Mouse (Mus musculus) brain, embryonic 18.5 days (tissue): ENCODE measurements around the gene Ints2.
"Not testable (repeated sequence)": the region's sequence is repeated elsewhere in the genome, so short reads cannot be mapped to it uniquely, and the experiment has no call there.

Experiments used
- DNase-seq: peaks from one replicate; pipeline ENCODE4 v3.0.0-alpha.2; 2012; ENCODE audit warnings: low read depth, low spot score

Ints2 gene

DNA sequence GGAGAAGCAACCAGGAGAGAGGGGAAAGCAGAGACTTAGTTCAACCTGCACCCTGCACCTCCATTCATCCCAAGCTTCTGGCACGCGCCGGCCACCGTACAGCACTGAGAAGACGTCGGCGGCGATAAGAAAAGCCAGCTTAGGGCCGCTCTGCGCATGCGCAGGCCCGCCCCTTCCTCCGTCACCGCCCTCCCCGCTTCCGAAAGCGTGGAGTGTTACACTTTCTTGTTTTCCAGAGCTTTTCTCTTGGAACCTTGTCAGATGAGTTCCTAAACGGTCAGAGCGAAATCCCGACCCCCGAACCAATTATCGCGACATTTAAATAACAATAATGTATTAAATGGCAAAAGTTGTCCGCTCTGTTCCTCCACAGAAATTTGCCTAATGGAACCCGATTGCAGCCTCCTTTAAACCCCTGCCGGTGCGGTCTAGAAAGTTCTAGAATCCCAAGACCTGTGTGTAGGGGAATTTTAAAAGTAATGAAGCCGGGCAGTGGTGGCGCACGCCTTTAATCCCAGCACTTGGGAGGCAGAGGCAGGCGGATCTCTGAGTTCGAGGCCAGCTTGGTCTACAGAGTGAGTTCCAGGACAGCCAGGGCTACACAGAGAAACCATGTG lies at the start of gene Ints2:
Gene Ints2 (minus strand): TSS at position 116 of the 617 bp plus-strand sequence.
- peak; percentile 88 for DNase-seq

DNA sequence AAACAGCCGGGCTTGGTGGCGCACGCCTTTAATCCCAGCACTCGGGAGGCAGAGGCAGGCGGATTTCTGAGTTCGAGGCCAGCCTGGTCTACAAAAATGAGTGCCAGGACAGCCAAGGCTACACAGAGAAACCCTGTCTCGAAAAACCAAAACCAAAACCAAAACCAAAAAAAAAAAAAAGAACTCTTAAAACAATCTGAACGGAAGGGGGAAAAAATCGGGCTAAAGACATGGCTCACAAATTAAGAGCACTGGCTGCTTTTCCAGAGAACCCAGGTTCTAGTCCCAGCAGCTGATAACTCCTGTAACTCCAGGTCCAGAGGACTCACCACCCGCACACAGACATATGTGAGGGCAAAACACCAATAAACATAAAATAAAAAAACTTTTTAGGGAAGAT lies 34.8 kb upstream of the Ints2 start:
- DNase-seq, result not testable (repeated sequence)

- no peak for DNase-seq
Observed at GRCm38 (mm10) chr11:86291714-86292113, 34.3 kb upstream of the Ints2 start.

GRCm38 (mm10) chr11:86285729-86286128 lies 28.4 kb upstream of the Ints2 start:
- DNase-seq, result no peak

- no peak for DNase-seq
Observed at GRCm38 (mm10) chr11:86278442-86279102, 21.2 kb upstream of the Ints2 start.

DNA sequence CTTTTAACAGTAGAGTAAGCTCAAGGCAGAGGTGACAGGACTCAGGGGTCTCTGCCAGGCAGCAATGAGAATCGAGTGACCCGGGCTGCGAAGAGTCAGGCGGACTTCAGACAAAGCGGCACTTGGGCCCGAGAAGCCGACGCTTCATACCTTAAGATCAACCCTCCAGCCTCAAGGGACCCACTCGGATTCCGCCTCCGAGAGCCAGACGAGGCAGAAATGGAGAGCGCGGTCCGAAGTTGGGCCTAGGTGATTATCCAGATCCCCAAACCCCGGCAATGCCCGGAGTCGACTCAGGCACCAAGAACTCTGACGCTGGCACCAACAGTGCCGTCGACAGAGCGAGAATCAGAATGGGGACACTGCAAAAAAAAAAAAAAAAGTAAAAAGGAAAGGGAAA lies 321 bp downstream of the Ints2 start:
- no peak for DNase-seq

- DNase-seq, result no peak
Observed at GRCm38 (mm10) chr11:86253342-86253741, 4.0 kb downstream of the Ints2 start.

- DNase-seq, result no peak
Observed at GRCm38 (mm10) chr11:86232446-86232845, 24.9 kb downstream of the Ints2 start.

GRCm38 (mm10) chr11:86231781-86232350 lies 25.5 kb downstream of the Ints2 start:
- DNase-seq, result no peak

DNA sequence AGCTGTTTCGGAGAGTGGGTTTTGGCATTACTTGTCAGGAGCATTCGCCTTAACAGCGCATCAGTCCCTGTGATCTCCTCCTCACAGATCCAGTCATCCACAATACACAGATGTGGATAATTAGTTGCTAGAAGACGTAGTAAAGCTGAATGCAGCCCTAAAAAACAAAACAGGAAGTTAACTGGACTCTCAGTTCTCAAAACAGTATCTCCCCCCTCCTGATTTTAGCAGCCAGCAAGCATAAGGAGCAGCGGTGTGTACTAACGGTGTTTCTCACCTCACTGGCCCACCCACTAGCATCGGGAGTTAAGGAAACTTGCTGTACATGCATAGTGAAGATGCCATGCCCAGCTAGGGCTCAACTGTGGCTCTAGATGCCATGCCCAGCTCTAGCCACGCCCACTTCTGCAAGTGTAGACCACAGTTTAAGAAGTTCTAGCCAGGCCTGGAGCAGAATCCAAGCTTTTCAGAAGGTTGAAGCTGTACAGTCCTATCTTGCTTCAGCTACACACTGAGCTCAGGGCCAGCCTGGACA lies 30.7 kb downstream of the Ints2 start:
- DNase-seq, result no peak

GRCm38 (mm10) chr11:86225761-86226160 lies 31.6 kb downstream of the Ints2 start:
- no peak for DNase-seq

- DNase-seq, result no peak
Observed at GRCm38 (mm10) chr11:86211803-86212202, 45.6 kb downstream of the Ints2 start.

DNA sequence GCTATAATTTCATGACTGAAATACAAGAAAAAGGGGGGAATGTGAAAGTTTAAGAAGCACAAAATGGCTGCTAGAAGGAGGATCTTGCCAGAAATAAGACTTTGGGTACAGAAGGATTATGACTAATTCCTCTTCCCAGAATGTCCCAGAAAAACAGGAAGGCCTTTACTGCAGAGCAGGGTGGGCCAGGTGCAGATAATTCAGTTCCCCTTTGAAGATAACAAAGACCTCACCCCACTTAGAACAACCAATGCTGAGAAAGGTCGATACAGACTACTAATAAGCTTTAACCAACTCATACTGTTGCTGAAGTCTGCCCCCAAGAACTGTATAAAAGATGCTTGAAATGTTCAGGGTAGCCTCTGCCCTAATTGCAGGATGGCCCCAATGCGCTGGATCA lies 48.3 kb downstream of the Ints2 start:
- DNase-seq, result no peak

DNA sequence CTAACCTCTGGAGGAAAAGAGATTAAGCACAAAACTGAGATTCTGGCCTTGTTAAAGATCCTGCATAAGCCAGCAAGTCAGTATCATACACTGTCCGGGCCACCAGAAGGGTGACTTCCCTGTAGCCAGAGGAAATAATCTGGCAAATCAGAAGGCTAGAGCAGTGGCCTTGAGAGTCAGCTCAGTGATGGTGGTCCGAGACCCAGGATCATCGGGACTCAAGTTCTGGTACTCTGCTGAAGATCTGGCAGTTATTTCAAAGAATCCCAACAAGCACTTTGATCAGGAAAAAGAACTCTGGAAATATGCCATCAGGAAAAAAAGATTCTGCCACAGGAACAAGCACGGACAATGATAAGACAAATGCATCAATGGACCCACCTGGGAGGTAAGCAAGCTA lies 51.5 kb downstream of the Ints2 start:
- DNase-seq, result no peak

DNA sequence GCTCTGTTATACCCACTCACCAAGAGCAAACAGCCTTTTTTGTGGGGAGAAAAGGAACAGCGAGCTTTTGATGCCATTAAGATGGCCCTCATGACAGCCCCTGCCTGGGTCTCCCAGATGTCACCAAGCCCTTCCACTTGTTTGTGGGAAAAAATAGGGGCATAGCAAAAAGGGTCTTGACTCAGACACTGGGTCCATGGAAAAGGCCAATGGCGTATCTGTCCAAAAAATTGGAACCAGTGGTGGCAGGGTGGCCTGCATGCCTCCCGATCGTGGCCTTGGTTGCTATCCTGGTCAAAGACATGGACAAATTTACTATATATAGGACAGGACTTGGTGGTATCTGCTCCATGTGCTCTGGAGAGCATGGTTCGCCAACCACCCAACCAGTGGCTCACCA lies 52.3 kb downstream of the Ints2 start:
- DNase-seq, result no peak

DNA sequence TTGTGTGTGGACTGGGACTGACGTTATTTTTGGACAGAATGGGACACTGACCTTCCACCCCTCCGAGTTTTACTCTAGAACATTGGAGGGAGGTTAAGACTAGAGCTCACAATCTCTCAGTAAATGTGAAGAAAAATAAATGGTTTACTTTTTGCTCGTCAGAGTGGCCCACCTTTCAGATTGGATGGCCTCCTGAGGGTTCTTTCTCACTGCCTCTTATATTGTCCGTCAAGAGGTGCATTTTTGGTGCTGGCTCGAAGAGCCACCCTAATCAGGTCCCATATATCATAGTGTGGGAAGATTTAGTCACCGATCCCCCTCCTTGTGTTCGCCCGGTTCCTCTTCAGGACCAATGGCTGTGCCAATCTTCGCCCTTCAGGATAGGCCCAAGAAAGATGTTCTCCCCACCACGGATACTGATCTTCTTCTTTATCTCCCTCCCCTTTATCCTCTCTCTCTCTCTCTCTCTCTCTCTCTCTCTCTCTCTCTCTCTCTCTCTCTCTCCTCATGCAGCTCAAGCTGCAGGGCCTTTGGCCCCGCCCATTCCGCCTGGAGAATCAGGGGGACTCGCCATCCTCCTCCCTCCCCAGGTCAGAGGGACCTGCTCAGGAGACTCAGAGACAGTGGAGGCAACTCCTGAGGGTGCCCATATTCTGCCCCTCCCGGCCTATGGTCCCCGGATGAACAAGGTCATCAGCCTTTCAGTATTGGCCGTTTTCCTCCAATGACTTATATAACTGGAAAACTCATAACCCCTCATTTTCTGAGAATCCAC lies 55.3 kb downstream of the Ints2 start:
- no peak for DNase-seq

GRCm38 (mm10) chr11:86201037-86201786 lies 56.2 kb downstream of the Ints2 start, which contains the start of gene Brip1:
TSS of gene Brip1 (minus strand) at chr11:86201193.
- DNase-seq, result peak; percentile 94

DNA sequence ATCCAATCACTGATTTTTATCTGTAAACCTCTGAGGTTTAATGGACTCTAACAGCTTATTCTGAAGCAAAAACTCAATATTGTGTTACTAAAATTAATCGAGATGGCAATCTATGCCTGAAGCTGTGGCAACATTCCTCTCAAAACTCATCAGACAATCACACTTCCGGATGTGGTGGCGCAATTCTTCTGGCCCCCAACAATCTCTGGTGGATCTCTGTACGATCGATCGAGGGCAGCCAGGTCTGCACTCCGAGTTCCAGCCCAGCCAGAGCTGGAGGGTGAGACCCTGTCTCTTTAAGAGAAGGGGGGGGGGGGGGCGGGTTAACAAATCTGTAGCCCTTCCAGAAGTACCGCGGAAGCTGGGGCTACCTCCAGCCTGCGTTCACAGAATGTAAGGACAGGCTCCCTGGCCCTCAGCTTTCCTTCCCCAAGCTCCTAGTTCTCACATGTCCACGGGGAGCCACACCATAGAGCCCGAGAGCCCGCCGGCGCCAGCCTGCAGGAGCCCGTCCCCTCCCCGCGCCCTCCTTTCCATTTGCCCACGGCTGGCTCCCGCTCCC lies 56.8 kb downstream of the Ints2 start:
- peak; percentile 14 for DNase-seq

- DNase-seq, result no peak
Observed at GRCm38 (mm10) chr11:86199733-86200132, 57.6 kb downstream of the Ints2 start.

GRCm38 (mm10) chr11:86185224-86185623 lies 72.2 kb downstream of the Ints2 start:
- DNase-seq, result not testable (repeated sequence)

DNA sequence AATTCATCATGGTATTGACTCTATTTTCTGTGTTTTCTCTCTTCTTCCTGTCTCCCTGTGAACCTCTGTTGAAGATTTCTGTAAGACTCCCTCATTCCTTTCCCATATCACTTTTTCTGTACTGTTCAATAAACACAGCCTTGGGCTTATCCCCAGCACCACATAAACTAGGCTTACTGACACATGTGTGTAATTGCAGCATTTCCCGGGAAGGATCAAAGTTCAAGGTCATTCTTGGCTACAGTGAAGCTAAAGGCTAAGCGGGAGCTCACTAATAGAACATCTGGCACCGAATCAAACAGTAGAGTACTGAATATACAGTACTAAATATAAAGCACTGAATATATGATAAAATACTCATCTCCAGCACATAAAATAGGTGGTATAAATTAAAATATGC lies 81.5 kb downstream of the Ints2 start:
- no peak for DNase-seq
